Mouse (Mus musculus) inflammation-experienced regulatory T-cells, adult 6 months (primary cell): ENCODE measurements around the gene Cyp4b1. TPM values are rescaled to one million over a fixed set of nuclear protein-coding genes. Genes with fewer than 3 reads are reported as not detected.

Experiments used
- polyA plus RNA-seq, 3 experiments: library from polyadenylated mRNA; unstranded; fragments of 100-300 nt; shearing (Covaris generic); gene quantifications; one replicate each; pipeline ENCODE4 v1.2.1; 2017

The Cyp4b1 gene
- polyA plus RNA-seq, 3 experiments from 2014 or later, result not detected

Other genes starting within 250 kb of the Cyp4b1 start
- not detected for gene Cyp4a12b, start 236.1 kb downstream of the Cyp4b1 start, polyA plus RNA-seq
- gene Cyp4a30b, start 195.1 kb downstream of the Cyp4b1 start, polyA plus RNA-seq, result not detected
- gene Cyp4a14, start 151.6 kb downstream of the Cyp4b1 start, polyA plus RNA-seq, result not detected
- gene Cyp4a10, start 129.5 kb downstream of the Cyp4b1 start, polyA plus RNA-seq, result not detected
- gene Cyp4a31, start 84.1 kb downstream of the Cyp4b1 start, polyA plus RNA-seq, result not detected
- gene Cyp4a32, start 46.8 kb downstream of the Cyp4b1 start, polyA plus RNA-seq, result not detected
- gene Efcab14, start 90.0 kb upstream of the Cyp4b1 start, polyA plus RNA-seq, result 10 to 100 TPM; 41.0 to 50.5 (median 41.1) TPM
- 1 to 10 TPM in 1 of 3 experiments, not detected in 2; 1.0 TPM for gene Tex38, start 133.3 kb upstream of the Cyp4b1 start, polyA plus RNA-seq
- 10 to 100 TPM; 17.7 to 20.9 (median 19.0) TPM for gene Atpaf1, start 137.1 kb upstream of the Cyp4b1 start, polyA plus RNA-seq
- gene Mob3c, start 180.4 kb upstream of the Cyp4b1 start, polyA plus RNA-seq, result 10 to 100 TPM in 2 of 3 experiments, 1 to 10 TPM in 1; 8.4 to 12.4 (median 10.2) TPM
- 10 to 100 TPM; 34.8 to 45.1 (median 41.8) TPM for gene Mknk1, start 191.5 kb upstream of the Cyp4b1 start, polyA plus RNA-seq
- gene Kncn, start 236.7 kb upstream of the Cyp4b1 start, polyA plus RNA-seq, result not detected
- gene 6430628N08Rik, start 242.9 kb upstream of the Cyp4b1 start, polyA plus RNA-seq, result not detected